Mouse (Mus musculus) testis, adult 10 weeks (tissue): ENCODE measurements around the gene Hmmr. TPM values are rescaled to one million over a fixed set of nuclear protein-coding genes. Genes with fewer than 3 reads are reported as not detected.

Experiments used
- polyA plus RNA-seq: library from polyadenylated mRNA; stranded (reverse); fragments of 350-450 nt; fragmentation: Illumina TruSeq; extraction: RNeasy Lipid Tissue Mini Kit (QIAGEN cat#74804); gene quantifications from one replicate; pipeline ENCODE4 v1.2.3, GENCODE M21; 2014; ENCODE audit warnings: low read depth, low replicate concordance

The Hmmr gene
- 24.9 TPM for polyA plus RNA-seq

DNA sequence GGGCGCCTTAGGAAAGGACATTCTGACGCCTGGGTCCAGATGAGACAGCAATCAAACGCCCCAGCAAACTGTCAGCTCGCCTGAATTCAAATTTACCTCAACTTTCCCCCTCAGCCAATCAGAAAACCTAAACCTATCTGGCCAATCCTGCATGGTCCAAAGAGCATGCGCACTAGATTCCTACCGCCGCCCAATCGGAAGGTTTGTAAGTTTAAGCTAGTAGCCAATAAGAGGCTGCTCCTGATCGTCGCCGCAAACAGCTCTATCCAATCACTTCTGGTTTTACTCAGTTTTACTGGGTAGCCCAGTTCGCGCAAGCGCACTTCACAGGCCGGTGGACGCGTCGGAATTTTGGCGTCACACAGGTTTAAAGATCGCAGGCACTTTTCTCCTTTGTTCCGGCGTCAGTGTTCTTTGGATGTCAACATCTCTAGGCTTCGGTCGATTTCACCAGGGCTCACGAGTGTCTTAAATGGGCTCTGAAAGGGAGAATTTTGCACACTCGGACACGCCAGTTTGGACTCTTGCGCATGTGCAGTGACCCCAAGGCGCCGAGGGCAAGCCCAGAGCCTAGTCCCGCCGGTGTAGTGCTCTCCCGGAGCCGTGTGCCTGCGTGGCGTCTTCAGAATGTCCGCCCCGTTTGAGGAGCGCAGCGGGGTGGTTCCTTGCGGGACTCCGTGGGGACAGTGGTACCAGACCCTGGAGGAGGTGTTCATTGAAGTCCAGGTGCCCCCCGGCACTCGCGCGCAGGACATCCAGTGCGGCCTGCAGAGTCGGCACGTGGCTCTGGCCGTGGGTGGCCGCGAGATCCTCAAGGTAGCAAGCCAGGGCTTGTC is at the start of gene Hmmr, which contains the start of gene Nudcd2:
TSS of gene Hmmr (minus strand) at position 84 of the 836 bp plus-strand sequence.
TSS of gene Nudcd2 (plus strand) at position 329 of the 836 bp plus-strand sequence.

DNA sequence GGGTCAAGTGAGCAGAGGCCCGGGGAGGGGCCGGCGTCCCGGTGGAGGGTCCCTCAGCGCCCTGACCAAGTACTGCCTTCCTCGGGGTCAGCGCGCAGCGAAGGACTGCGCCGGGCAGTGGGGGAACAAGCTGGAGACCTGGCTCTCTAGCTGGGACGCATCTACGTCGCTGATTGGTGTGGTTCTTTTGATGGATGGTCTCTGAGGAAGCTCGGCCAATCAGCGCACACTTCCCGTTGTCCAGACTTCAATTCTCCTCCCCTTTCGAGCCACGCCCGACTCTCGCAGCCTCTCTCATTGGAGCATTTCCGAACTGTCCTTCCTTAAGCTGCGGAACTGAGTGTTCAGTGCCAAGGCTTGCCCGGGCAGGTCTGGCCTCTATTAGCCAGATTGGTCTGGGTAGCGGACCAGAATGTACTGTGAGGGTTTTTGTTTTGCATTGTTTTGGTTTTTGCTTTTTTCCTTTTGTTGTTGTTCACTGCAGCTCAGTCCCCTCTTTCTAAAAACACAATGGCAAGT is 21.9 kb upstream of the Hmmr start, which contains the start of gene Ccng1:
TSS of gene Ccng1 (minus strand) at position 203 of the 519 bp plus-strand sequence.

DNA sequence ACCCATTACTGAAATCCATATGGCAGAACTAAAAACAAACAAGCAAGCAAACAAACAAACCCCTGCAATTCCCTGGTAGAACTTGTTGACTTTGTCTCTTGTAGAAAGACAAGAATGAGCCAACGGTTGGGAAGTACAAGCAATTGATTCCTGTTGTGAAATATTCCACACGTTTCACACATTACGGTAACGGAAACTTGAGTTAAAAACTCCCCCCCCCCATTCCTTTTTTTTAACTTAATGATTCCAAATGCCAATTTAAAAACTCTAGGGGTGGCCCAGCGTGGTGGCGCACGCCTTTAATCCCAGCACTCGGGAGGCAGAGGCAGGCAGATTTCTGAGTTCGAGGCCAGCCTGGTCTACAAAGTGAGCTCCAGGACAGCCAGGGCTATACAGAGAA is 38.1 kb downstream of the Hmmr start, which contains the start of gene Mat2b:
TSS of gene Mat2b (minus strand) at position 101 of the 400 bp plus-strand sequence.

Other genes with a start within 250 kb of the Hmmr start
- 22.7 TPM for gene Mat2b, start 38.2 kb downstream of the Hmmr start, polyA plus RNA-seq
- gene Nudcd2, start 245 bp upstream of the Hmmr start, polyA plus RNA-seq = 76.9 TPM
- 23.5 TPM for gene Ccng1, start 21.9 kb upstream of the Hmmr start, polyA plus RNA-seq